Mouse (Mus musculus) c-Kit-positive CD71-positive TER-119-positive erythroid progenitor cells, embryonic 14.5 days (primary cell): ENCODE measurements around the gene Dlg4.
A peak's percentile ranks its signal among the peaks of the same experiment; 100 is the strongest.

Experiments used
- DNase-seq: peaks from one replicate; pipeline ENCODE4 v3.0.0-alpha.2; 2013; ENCODE audit warnings: low spot score

The Dlg4 gene

DNA sequence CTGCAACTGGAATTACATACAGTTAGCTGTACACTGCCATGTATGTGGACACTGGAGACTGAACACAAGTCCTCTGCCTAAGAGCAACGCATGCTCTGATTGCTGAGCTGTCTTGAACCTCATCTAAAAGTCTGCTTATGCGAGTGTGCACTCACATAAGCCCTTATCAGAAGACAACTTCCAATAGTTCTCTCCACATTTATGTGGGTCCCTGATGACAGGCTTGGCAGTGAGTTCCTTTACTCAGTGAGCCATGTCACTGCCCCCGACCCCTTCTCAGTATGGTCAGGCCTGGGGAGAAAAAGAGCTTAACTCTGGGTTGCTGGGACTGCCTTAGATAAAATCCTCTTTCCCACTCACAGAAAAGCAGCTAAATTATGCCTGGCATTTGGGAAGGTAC, at the start of gene Dlg4:
TSS of gene Dlg4 (plus strand) at position 274 of the 400 bp plus-strand sequence.
- DNase-seq, result no peak

GRCm38 (mm10) chr11:69968793-69969192, 47.9 kb upstream of the Dlg4 start:
- DNase-seq, result no peak

DNA sequence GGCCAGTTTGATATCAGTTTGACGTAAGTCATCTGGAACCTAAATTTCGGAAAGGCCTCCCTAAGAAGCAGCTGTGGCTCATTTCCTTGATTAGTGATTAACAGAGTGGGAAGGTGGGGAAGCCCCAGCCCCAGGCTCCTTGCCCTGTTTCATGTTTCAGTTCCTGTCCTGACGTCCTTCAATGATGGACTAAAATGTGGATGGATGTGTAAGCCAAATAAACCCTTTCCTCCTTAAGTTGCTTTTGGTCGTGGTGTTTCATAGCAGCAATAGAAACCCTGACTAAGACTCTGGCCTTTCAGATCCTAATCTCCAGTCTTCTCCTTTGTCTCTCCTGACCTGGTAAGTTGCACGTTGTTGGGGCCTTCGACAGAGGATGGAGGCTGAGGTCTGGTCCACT, 46.5 kb upstream of the Dlg4 start:
- no peak for DNase-seq

- DNase-seq, result no peak
Observed at GRCm38 (mm10) chr11:69970775-69971174, 46.0 kb upstream of the Dlg4 start.

GRCm38 (mm10) chr11:69974907-69975306, 41.8 kb upstream of the Dlg4 start:
- no peak for DNase-seq

DNA sequence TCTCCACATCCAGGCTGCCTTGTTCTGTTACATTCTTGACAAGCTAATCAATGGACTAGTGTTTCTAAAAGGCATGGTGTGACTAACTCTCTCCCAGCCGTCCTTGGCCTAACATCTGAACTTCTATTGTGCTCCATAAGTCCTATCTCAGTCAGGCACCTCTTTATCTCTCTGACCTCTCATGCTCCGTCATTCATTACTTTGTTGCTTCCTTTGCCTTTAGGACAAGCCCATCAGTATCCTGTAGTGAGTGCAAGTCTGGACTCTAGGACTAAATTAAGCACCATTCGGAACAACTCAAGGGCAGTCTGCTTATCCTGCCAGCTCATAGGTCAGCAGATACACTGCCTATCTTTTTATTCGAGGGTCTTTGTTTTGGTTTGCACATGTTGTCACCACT, 40.5 kb upstream of the Dlg4 start:
- no peak for DNase-seq

GRCm38 (mm10) chr11:69979827-69980195, 36.9 kb upstream of the Dlg4 start:
- DNase-seq, result no peak

- peak; percentile 98 for DNase-seq
Observed at GRCm38 (mm10) chr11:69980196-69981140, 36.3 kb upstream of the Dlg4 start.

DNA sequence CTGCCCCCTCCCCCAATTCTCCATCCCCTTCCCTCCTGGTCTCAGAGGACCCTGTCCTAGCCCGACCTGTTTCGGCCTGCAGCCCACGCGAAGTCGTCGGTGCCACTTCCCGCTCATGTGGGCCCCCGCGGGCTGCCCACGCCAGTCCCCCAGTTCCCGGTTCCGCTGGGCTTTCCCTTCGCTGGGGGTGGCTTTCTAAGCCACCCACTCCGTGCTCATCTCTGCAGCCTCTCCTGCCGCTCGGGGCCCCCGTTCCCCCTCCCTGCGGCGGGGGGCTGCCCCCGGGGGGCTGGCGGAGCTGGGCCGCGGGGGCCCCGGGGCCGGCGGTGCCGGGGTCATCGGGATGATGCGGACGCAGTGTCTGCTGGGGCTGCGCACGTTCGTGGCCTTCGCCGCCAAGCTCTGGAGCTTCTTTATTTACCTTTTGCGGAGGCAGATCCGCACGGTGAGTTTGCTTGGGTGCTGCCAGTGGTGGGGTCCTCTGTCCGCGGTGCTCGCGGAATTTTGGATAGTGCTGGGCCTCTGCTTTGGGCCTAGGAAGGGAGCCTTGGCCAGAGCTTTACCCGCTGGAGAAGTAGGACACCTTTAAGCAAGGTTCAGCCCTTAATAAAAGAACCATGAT, 35.5 kb upstream of the Dlg4 start, which contains the start of gene Ctdnep1:
TSS of gene Ctdnep1 (plus strand) at position 16 of the 622 bp plus-strand sequence.
- DNase-seq, result no peak

- no peak for DNase-seq
Observed at GRCm38 (mm10) chr11:69982225-69982624, 34.5 kb upstream of the Dlg4 start, which contains the start of gene Elp5. Gene Elp5, minus strand, starts transcription at chr11:69982517.

- DNase-seq, result no peak
Observed at GRCm38 (mm10) chr11:69982877-69983276, 33.9 kb upstream of the Dlg4 start.

- no peak for DNase-seq
Observed at GRCm38 (mm10) chr11:69983377-69983776, 33.4 kb upstream of the Dlg4 start.

DNA sequence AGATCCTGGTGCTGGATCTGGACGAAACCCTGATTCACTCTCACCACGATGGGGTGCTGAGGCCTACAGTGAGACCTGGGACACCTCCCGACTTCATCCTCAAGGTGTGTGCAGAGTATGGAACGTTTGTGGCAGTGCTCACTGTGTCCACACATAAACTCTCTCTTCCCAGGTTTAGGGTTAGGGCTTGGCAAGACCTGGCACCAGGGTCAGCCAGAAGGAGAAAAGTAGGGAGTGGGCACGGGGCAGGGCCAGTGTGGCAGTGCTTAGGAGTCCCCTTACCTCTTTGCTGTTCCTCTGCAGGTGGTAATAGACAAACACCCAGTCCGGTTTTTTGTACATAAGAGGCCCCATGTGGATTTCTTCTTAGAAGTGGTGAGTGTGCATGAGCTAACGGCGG, 32.3 kb upstream of the Dlg4 start:
- no peak for DNase-seq

DNA sequence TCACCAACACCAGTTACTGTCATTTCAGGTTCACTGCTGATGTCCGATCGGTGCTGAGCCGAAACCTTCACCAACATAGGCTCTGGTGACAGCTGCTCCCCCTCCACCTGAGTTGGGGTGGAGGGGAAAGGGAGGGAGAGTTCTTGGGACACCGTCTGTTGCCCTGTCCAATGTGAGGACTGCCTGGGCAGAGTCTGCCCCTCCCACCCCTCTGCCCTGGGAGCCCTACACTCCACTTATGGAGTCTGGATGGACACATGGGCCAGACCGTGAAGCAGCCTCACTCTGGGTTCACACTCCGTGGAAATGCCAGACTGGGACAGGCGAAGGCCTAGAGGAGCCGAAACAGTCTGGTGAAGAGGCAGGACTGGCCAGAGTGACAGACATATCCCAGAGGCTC, 26.8 kb upstream of the Dlg4 start:
- DNase-seq, result no peak

GRCm38 (mm10) chr11:69990850-69991691, 25.7 kb upstream of the Dlg4 start, which contains the start of gene Gabarap:
Gene Gabarap, plus strand, starts transcription at chr11:69991143.
- DNase-seq, result peak; percentile 97

DNA sequence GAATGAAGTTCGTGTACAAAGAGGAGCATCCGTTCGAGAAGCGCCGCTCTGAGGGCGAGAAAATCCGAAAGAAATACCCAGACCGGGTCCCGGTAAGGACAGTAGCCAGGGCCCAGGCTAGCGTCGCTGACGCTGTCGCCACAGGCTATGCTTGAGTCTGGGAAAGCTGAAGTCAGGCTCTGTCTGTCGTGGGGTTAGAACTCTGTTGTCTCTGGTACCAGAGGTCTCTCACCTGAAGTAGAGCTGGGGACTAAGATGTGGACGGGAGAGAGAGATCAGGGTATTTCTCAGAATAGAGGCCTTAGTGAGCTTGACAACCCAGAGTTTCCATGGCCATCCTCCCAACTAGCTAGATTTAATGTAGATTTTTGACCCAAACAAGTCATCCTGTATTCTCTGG, 25.0 kb upstream of the Dlg4 start:
- DNase-seq, result no peak

DNA sequence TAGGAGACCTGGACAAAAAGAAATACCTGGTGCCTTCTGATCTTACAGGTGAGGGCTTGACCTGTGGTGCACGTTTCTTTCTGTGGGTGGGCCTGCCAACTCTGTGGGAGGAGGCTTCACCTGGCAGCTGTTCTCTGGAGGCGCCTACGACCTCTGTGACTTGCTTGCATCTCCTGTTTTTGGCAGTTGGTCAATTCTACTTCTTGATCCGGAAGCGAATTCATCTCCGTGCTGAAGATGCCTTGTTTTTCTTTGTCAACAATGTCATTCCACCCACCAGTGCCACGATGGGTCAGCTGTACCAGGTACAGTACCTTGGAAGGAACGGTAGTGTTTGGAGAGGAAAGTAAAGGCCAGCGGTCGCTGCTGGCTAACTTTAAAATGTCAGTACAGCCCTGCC, 24.3 kb upstream of the Dlg4 start:
- no peak for DNase-seq

GRCm38 (mm10) chr11:69992932-69993331, 23.8 kb upstream of the Dlg4 start:
- no peak for DNase-seq

DNA sequence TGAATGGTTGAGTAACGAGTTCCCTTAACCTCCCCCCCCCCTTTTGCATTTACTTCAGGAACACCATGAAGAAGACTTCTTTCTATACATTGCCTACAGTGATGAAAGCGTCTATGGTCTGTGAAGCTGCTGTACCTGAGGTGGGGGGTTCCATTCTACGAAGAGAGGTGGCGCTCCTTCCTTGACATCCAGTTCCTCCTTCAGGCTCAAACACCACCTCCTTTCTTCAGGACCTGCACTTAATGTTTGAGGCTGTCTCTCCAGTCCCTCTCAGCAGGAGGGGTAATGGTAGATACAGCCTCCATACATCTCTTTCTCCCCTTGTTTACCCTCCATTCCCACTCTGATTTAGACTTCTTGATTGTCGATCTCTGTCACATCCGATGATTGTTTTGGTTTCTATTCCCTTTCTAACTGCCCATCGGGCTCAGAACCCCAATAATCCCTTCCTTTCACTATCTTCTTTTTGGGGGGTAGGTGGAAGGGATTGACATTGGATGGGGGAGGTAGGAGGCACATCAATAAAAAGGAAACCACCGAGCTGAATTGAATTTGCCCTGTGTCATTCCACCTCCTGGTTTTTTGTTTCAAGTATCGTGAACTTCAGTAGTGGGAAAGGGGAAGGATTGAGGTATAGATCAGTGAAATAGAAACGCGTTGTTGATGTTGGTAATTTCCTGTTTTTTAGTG, 22.2 kb upstream of the Dlg4 start:
- no peak for DNase-seq

- DNase-seq, result peak; percentile 98
Observed at GRCm38 (mm10) chr11:69995391-69995960, 21.3 kb upstream of the Dlg4 start, which contains the start of gene Phf23. Gene Phf23, plus strand, starts transcription at chr11:69995777.
